Mouse (Mus musculus) heart, adult 2 months (tissue): ENCODE measurements at regions not wholly inside any gene's neighbourhood (a gene's known extent, or its start where the extent isn't known, plus 50 kb on each side); places are given as distances from the start of the nearest gene placed in this dataset.
"Not testable (repeated sequence)": the region's sequence is repeated elsewhere in the genome, so short reads cannot be mapped to it uniquely, and the experiment has no call there.

ENCODE experiments used
- DNase-seq, 2 experiments: peaks; one replicate each; pipeline ENCODE4 v3.0.0; 2021
- H3K27ac ChIP-seq: fragments of 200-600 bp; 2 replicates; pipeline ENCODE4 v1.8.1; 2022
- H3K27me3 ChIP-seq: fragments of 200-500 bp; 2 replicates; pipeline ENCODE4 v1.6.1; 2012; ENCODE audit warnings: mild to moderate bottlenecking, low read length, inconsistent platforms, mixed read lengths; ENCODE audit not compliant: control insufficient read depth, insufficient read depth
- H3K36me3 ChIP-seq: fragments of 200-500 bp; 2 replicates; pipeline ENCODE4 v1.6.1; 2012; ENCODE audit warnings: low read length, inconsistent platforms; ENCODE audit not compliant: control insufficient read depth, insufficient read depth
- H3K4me1 ChIP-seq: fragments of 200-500 bp; 2 replicates; pipeline ENCODE4 v1.6.1; 2011; ENCODE audit warnings: low read length; ENCODE audit not compliant: control insufficient read depth, insufficient read depth
- H3K4me3 ChIP-seq: fragments of 200-600 bp; 2 replicates; pipeline ENCODE4 v1.8.1; 2022
- H3K79me2 ChIP-seq: fragments of 200-500 bp; replicated peaks from 2 replicates; pipeline ENCODE4 v1.6.1; 2012; ENCODE audit warnings: mild to moderate bottlenecking, inconsistent platforms, low read length, moderate library complexity, mixed read lengths; ENCODE audit not compliant: control insufficient read depth, insufficient read depth
- H3K9ac ChIP-seq: fragments of 200-500 bp; 2 replicates; pipeline ENCODE4 v1.6.1; 2012; ENCODE audit warnings: low read depth, mild to moderate bottlenecking, control low read depth, inconsistent platforms, low read length, mixed read lengths
- CTCF ChIP-seq: fragments of 200-600 bp; IDR thresholded peaks from 2 replicates; pipeline ENCODE4 v1.8.1; 2022; ENCODE audit warnings: antibody characterized with exemption, mild to moderate bottlenecking, moderate library complexity
- EP300 ChIP-seq: fragments of 200-500 bp; IDR thresholded peaks from 2 replicates; pipeline ENCODE4 v1.6.1; 2011; ENCODE audit warnings: low read depth, low read length, control low read depth; ENCODE audit not compliant: insufficient read depth
- POLR2A ChIP-seq: fragments of 200-500 bp; IDR thresholded peaks from 2 replicates; pipeline ENCODE4 v1.6.1; 2011; ENCODE audit warnings: mild to moderate bottlenecking, low read depth, low read length, control low read depth; ENCODE audit not compliant: insufficient read depth
- WGBS: fragments of 180-500 bp; shearing (Covaris S2); methylation state at CpG from one replicate; pipeline ENCODE4 v1.1.7; 2018; 5-methylcytosine and 5-hydroxymethylcytosine counted together
- intact Hi-C: fragments of 180-260 bp; cut with DNase I; formaldehyde crosslinking; loops from one replicate; pipeline ENCODE4 v1.15.1; 2025

DNA sequence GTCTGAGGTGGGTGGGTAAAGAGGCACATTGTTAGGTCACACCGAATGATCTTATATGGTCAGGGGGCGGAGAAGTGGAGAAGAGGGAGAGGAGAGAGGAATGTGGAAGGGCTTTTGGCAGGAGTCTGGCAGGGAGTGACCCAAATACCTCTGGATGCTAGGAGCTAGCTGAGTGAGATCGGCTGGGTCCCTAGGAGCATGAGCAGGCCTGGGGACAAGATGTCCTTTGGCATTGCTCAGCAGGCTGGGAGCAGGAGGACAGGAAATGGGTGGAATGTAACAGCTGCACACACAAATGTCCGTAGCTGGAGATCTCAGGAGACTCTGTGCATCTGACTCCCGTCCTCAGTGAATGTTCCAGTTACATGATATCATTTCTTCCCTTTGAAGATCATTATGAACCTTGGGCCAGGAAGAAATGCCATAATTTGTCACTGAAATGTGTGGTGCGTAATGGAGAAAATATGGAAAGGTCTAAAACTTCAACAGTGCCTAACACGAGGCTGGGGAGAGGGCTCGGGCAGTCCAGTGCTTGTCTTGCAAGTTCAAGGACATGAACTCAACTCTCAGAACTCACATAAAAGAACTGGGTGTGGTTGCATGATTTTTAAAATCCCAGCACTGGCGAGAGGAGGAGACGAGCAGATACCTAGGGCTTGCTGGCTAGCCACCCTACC lies 59.6 kb upstream of the Zfp366 start:
- intact Hi-C loops = loop anchor here (1.0 to 5.0 kb wide), 5 partner anchors 44 to 257 kb away; no protein-coding TSS in a partner anchor
- H3K9ac ChIP-seq = no peak overlapping the region
- TF ChIP-seq CTCF (no peak), POLR2A (peak; percentile 40; the same call in 1 of the 2 replicates), EP300 (peak; percentile 100)

DNA sequence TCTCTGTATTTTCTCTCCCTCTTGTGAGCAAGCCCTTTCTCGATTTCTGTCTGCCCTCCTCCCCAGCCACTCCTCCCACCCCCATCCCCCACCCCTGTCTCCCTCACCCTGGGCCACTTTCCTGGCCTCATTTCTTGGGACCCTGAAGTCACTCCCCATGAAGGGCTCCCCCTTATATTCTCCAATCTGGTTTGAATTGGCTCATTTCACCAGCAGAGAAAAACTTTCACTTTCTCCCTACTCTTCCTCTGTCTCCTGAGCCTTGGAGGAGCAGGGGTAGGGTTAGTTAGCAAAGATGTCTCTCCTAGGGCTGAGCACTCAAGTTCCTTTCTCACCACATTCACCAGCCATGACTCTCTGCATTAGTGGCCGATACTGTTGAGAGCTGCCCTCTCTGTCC lies 60.5 kb upstream of the Zfp366 start:
- Histone ChIP-seq H3K27ac (peak overlapping the region; percentile 66), H3K36me3 (no peaks in the 10 kb centered on the region), H3K9ac (no peak overlapping the region), H3K4me3 (no peak overlapping the region), H3K79me2 (no peaks in the 10 kb centered on the region), H3K27me3 (no peaks in the 10 kb centered on the region), H3K4me1 (peaks cover 16% of the 10 kb centered on the region)
- intact Hi-C loops = loop anchor here (2.0 kb wide), 1 partner anchor 45 kb away; no protein-coding TSS in a partner anchor
- no peak for TF ChIP-seq EP300
- TF ChIP-seq CTCF = no peak
- TF ChIP-seq POLR2A = no peak
- 48% methylated on average over 2 of the region's 2 CpGs for WGBS
- no peak for DNase-seq

More for the DNA sequence above, 59.6 kb upstream of the Zfp366 start:
- WGBS = 39% methylated on average over 10 of the region's 10 CpGs
- peaks cover 16% of the 10 kb centered on the region for H3K4me1 ChIP-seq
- peak; percentile 71 to 88 for DNase-seq
- no peaks in the 10 kb centered on the region for H3K79me2 ChIP-seq
- no peak overlapping the region for H3K4me3 ChIP-seq
- no peaks in the 10 kb centered on the region for H3K36me3 ChIP-seq
- H3K27ac ChIP-seq = peak overlapping the region; percentile 66
- no peaks in the 10 kb centered on the region for H3K27me3 ChIP-seq

DNA sequence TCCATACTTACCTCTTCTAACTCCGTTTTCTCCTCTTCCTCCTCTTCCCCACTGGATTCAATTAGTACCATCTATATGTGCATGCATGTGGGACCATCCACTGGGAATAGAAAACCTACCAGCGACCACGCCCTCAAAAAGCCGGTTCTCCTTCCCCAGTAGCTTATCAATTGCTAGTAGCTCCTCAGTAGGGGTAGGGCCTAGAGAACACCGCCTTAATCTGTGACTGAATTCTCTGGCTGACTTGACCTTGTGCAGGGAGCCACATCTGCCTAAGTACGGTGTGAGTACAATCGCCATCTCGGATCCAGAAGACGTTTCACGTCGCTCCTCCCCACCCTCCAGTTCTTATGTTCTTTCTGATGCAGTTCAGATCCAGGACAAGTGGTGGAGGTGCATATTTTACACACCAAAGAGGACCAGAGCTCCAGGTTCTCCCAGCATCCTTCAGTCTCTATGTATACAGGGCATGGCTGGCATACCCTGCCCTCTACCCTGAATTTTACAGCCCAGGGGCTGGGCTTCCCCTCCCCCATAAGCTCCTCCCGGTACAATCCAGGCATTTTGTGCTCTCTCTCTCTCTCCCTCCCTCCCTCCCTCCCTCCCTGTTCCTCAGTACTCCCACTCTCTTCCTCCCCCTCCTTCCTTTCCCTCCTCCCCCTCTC lies 61.0 kb upstream of the Zfp366 start:
- intact Hi-C loops = loop anchor here (2.0 kb wide), 1 partner anchor 45 kb away; no protein-coding TSS in a partner anchor
- Histone ChIP-seq H3K79me2 (no peaks in the 10 kb centered on the region), H3K4me3 (no peak overlapping the region), H3K36me3 (no peaks in the 10 kb centered on the region), H3K4me1 (peaks cover 14% of the 10 kb centered on the region), H3K27ac (no peak overlapping the region; the same call in 1 of the 2 replicates), H3K27me3 (no peaks in the 10 kb centered on the region), H3K9ac (no peak overlapping the region)
- no peak for DNase-seq
- no peak for TF ChIP-seq POLR2A
- TF ChIP-seq EP300 = no peak
- 86% methylated on average over 12 of the region's 12 CpGs for WGBS

DNA sequence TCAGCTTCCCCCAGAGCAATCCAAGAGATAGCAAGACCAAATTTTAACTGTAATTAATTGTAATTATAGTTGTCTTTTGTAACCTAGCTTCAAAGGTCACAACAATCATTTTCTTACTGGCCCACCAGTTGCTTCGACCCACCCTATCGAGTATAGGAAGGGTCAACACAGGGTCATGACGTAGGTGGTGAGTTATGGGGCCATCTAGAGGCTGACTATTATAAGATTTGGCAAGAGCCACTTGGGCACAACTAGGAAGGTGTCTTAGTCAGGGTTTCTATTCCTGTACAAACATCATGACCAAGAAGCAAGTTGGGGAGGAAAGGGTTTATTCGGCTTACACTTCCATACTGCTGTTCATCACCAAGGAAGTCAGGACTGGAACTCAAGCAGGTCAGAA lies 62.1 kb upstream of the Zfp366 start:
- H3K4me1 ChIP-seq, H3K36me3 ChIP-seq, H3K27me3 ChIP-seq, DNase-seq, H3K79me2 ChIP-seq, H3K27ac ChIP-seq, intact Hi-C loops, H3K4me3 ChIP-seq, H3K9ac ChIP-seq: not testable (repeated sequence)
- 84% methylated on average over 4 of the region's 4 CpGs for WGBS

DNA sequence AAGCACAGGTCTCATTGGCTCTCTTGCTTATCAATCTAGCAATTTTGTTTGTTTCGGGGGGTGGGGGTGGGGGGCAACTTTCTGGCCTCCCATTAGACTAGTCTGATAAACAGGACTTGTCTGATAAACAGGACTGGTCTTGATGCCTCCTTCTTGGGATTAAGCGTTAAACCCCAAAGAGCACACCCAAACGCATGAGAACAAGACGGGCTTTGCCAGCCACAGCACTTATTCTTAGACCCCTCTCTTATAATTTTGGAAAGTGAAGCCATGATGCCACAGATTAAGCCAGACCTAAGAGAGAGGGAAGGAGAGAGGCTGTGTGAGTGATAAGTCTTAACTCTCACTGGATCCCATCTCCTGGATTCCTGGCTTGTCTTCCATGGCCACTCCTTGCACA lies 63.5 kb upstream of the Zfp366 start:
- no peaks in the 10 kb centered on the region for H3K36me3 ChIP-seq
- H3K4me1 ChIP-seq = peaks cover 8% of the 10 kb centered on the region
- no peak overlapping the region for H3K9ac ChIP-seq
- no peak overlapping the region for H3K27ac ChIP-seq
- DNase-seq = no peak
- no peaks in the 10 kb centered on the region for H3K27me3 ChIP-seq
- WGBS = 95% methylated on average over 4 of the region's 4 CpGs
- no peak for TF ChIP-seq EP300
- no peak for TF ChIP-seq POLR2A
- no peak for TF ChIP-seq CTCF
- intact Hi-C loops = loop anchor here (2.0 kb wide), 1 partner anchor 28 kb away; no protein-coding TSS in a partner anchor
- H3K79me2 ChIP-seq = no peaks in the 10 kb centered on the region
- no peak overlapping the region for H3K4me3 ChIP-seq

DNA sequence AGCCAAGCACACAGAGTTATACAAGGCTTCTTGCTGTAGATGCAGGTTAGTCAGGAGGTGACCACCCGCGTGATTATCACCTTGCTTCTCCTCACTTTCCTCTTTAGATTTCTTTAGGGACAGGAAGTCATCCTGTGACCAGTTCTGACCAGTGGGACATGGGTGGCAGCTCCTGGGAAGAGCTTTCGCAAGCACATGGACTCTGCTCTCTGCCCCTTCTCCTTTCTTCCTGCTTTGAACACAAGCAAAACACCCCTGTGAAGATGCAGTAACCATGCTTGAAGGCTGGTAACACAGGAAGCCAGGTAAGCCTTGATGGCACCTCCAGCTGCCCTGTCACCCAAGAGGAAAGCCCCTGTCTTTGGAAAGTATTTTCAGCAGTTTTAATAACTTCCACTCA lies 64.7 kb upstream of the Zfp366 start:
- no peak for DNase-seq
- no peak for TF ChIP-seq POLR2A
- TF ChIP-seq EP300 = no peak
- TF ChIP-seq CTCF = no peak
- no peak overlapping the region for H3K4me3 ChIP-seq
- intact Hi-C loops = loop anchor here (2.0 kb wide), 1 partner anchor 27 kb away; no protein-coding TSS in a partner anchor
- H3K27ac ChIP-seq = no peak overlapping the region
- H3K79me2 ChIP-seq = no peaks in the 10 kb centered on the region
- no peaks in the 10 kb centered on the region for H3K36me3 ChIP-seq
- peaks cover 2% of the 10 kb centered on the region for H3K4me1 ChIP-seq
- H3K27me3 ChIP-seq = no peaks in the 10 kb centered on the region
- no peak overlapping the region for H3K9ac ChIP-seq
- WGBS = 85% methylated on average over 3 of the region's 3 CpGs
